ENCODE assay signal across 18 mouse cellular contexts in genomic region chr14:60992144-60992543, GRCm38 (mm10).
"Had no signal": no experiment of that assay in that cellular context is flagged by ENCODE, and none has a peak within 500 bp of the region (broad histone marks: within the 10 kb centered on the region; RNA-seq: fewer than 3 reads in every experiment).

No protein-coding gene starts in this region.

- H3K4me3 ChIP-seq: intestine, embryonic 15.5 days; kidney, embryonic 15.5 days; limb, embryonic 12.5 days; limb, embryonic 15.5 days; lung, embryonic 15.5 days; megakaryocyte, embryonic 14.5 days; midbrain, embryonic 10.5 days had no signal

- H3K4me1 ChIP-seq: megakaryocyte, embryonic 14.5 days had no signal

- H3K27ac ChIP-seq: intestine, embryonic 15.5 days; kidney, embryonic 15.5 days; limb, embryonic 12.5 days; limb, embryonic 15.5 days; liver, embryonic 14.5 days; midbrain, embryonic 10.5 days had no signal

- DNase-seq: kidney, adult 11 months; kidney, adult 8-10 months; kidney, postnatal 10 days; kidney, postnatal 36 days; lung, adult 18-20 months; lung, postnatal 10 days; lung, postnatal 36 days; midbrain, embryonic 14.5 days; thymus, postnatal 25 days had no signal

- H3K9ac ChIP-seq: intestine, embryonic 15.5 days; kidney, embryonic 15.5 days; limb, embryonic 12.5 days; limb, embryonic 15.5 days; liver, embryonic 14.5 days; lung, embryonic 15.5 days had no signal

- H3K27me3 ChIP-seq: intestine, embryonic 15.5 days; kidney, embryonic 15.5 days; limb, embryonic 12.5 days; limb, embryonic 15.5 days; lung, embryonic 15.5 days; megakaryocyte, embryonic 14.5 days had no signal

- ATAC-seq: intestine, embryonic 15.5 days had no signal

- H3K4me2 ChIP-seq: intestine, embryonic 15.5 days; kidney, embryonic 15.5 days; limb, embryonic 12.5 days; limb, embryonic 15.5 days; liver, embryonic 11.5 days; lung, embryonic 15.5 days had no signal

- H3K36me3 ChIP-seq: intestine, embryonic 15.5 days; kidney, embryonic 15.5 days; limb, embryonic 12.5 days; limb, embryonic 15.5 days; lung, embryonic 15.5 days had no signal

- H3K9me3 ChIP-seq: intestine, embryonic 15.5 days; kidney, embryonic 15.5 days; limb, embryonic 12.5 days; limb, embryonic 15.5 days; lung, embryonic 15.5 days; megakaryocyte, embryonic 14.5 days; midbrain, embryonic 10.5 days had no signal
